Mouse (Mus musculus) C2C12 (cell line): ENCODE data around the gene Socs2.

ENCODE experiments used
- CEBPB ChIP-seq: IDR thresholded peaks from one replicate; pipeline ENCODE4 v1.6.1; 2011; ENCODE audit warnings: low read depth, mild to moderate bottlenecking, control low read depth, moderate library complexity
- CTCF ChIP-seq: IDR thresholded peaks from one replicate; pipeline ENCODE4 v1.5.1; 2011; ENCODE audit not compliant: control insufficient read depth, insufficient read depth, insufficient read length
- FOSL1 ChIP-seq: IDR thresholded peaks from one replicate; pipeline ENCODE4 v1.8.0; 2011; ENCODE audit warnings: mild to moderate bottlenecking, low read length; ENCODE audit not compliant: poor library complexity, insufficient read depth, severe bottlenecking
- MAX ChIP-seq: IDR thresholded peaks from one replicate; pipeline ENCODE4 v1.6.1; 2011; ENCODE audit warnings: mild to moderate bottlenecking, control low read depth
- MYOG ChIP-seq: IDR thresholded peaks from one replicate; pipeline ENCODE4 v1.6.1; 2011; ENCODE audit not compliant: control insufficient read depth, insufficient read length; ENCODE audit errors: extremely low read depth
- USF1 ChIP-seq: IDR thresholded peaks from one replicate; pipeline ENCODE4 v1.6.1; 2011; ENCODE audit warnings: low read depth, mild to moderate bottlenecking, control low read depth, moderate library complexity

- TF ChIP-seq CTCF (no peak), USF1 (no peak), FOSL1 (no peak), MYOG (no peak), MAX (no peak), CEBPB (no peak)
Measured at GRCm38 (mm10) chr10:95396356-95396755, 20.6 kb downstream of the Socs2 start.
